Mouse (Mus musculus): ENCODE data around the gene Msi2.

Msi2 gene

GRCm38 (mm10) chr11:88337926-88338325 lies 380.4 kb downstream of the Msi2 start:
- DNase-seq = no peak

DNA sequence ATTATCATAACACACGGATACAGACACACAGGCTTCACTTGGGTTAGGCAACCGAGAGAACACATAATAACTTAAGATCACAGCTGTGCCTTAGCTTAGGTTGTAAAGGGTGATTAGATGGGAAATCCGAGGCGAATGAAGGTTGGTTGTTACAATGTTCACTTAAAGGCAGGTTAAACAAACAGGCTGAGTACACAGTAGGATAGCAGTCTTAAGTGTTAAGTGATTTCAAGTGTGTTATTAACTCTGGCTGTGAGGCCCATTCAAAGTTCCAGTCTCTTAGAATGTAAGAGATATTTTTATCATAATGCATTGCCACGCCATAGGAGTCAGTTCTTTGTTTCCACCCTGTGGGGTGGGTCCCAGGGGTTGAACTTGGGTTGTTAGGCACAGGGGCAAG lies 383.4 kb downstream of the Msi2 start:
- DNase-seq = no peak

- DNase-seq = no peak
These were observed 385.9 kb downstream of the Msi2 start for GRCm38 (mm10) chr11:88332309-88332934.

DNA sequence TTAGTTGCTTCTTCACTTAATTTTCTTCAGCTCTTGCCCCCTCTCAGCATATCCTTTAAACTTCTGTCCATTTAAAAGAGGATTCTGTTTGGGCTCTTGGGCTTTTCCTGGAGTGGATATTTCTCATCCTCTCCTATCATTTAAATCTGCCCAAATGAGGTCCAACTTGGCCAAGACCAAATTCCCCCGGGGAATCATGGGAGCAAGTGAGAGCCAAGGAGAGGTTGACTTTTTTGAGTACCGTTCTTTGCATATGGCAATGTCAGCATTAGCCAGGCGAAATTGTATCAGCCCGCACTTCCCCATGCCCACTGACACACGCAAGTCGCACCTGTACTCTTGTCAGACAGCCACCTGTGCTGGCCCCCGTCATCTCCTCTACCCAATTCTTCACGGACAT lies 386.6 kb downstream of the Msi2 start:
- DNase-seq = no peak

GRCm38 (mm10) chr11:88330799-88331198 lies 387.5 kb downstream of the Msi2 start:
- DNase-seq = no peak

DNA sequence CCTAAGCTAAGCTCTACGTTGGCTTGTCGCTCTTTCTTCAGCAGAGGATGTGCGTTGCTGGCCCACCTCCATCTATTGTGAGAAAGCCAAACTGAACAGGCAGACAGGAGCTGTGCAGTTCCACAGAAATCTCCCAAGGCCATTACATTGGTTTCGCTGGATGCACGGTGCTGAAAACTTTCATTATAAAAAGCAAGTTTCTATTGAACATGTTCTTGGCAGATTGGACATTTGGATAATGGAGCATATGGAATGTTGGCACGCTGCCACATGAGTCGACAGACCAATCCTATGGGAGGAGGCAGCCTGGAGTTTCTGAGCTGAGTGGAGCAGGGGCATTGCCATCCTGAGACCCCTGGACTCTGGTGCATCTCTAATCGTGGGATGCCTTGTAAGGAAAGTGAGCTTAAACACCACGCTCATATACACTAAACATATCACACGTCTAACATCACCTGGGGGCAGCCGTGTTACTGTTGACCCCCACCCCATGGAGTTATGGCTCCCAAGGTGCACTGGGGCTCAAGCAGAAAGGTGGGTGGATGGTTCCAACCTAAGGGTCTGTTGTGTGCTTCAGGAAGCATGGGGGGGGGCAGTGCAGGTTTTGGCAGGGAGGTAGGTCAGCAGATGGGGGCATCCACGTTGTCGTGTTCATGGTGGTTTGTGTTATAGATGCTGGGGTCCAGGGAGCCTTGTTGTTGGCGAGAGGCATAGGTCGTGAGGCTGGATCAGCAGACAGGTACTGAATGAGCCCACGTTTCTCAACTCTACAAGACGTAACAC lies 389.3 kb downstream of the Msi2 start:
- DNase-seq = no peak

DNA sequence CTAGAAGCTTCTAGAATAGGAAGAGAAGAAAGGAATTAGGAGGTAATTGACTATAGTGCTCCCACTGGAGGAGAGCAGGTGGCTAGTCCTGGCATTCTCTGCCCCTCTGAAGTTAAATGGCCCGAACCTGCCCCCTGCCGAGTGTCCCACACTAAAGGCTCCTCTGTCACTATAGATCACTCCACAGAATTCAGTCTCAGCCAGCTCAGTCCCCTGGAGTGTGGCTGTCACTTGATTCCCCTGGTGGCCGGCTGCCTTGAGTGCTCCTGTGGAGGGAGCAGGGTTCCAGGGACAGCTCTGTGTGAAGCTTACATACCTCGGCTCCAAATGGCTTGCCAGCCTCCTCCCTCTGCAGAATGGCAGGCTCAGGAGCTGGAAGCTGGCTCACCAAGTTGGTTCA lies 391.3 kb downstream of the Msi2 start:
- DNase-seq = no peak

- DNase-seq = no peak
These were observed 399.5 kb downstream of the Msi2 start for GRCm38 (mm10) chr11:88318850-88319249.

DNA sequence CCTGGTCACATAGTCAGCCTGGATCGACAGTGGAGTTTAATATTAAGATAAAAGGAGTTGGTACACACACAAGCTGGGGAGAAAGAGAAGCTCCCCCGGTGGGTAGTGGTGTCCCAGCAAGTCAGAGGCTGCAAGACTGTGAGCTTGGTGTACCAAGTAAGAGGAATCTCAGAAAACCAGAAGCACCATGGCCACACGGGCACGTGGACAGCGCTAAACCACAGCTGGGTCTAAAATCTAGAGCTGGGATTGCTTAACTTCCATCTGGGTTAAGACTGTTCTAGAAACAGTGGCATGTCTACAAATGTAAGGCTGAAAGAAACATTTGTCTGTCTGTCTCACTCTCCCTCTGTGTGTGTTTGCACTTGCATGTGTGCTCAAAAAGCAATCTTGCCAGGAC lies 402.9 kb downstream of the Msi2 start:
- DNase-seq = no peak

DNA sequence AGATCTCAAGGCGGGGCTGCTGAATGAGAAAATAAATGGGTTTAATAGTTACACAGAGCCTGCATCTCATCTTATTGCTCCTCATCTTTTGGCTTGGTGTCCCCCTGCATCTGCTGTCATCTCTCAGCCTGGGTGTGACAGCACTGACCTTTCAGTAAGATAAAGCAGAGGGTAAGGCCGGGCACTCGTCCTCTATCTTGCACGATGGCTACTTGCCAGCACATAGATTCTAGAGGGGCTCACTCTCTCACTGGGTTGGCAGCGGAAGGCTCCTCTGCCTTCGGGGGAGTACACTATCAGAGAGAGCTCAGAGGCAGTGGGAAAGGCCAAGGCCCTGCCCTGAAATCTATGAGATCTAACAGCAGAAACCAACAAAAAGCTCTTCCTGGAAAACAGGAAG lies 403.8 kb downstream of the Msi2 start:
- DNase-seq = no peak

DNA sequence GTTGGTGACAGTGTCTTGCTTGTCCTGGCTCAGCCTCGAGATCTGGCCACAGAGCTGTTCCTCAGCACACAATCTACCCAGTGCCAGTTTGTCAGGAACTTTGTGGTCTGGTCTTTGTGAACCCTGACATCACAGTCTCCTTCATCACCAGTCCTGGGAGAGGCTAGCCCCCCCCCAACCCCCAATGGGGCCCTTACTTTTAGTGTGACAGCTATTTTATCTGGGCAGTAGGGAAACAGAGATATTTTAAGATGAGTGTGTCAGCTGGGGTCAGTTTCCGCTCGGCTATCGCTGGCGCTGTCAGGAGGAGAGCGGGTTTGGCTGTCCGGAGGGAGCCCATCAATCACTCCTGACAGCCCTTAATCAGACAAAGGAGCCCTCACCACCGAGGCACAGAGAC lies 404.8 kb downstream of the Msi2 start:
- DNase-seq = no peak

DNA sequence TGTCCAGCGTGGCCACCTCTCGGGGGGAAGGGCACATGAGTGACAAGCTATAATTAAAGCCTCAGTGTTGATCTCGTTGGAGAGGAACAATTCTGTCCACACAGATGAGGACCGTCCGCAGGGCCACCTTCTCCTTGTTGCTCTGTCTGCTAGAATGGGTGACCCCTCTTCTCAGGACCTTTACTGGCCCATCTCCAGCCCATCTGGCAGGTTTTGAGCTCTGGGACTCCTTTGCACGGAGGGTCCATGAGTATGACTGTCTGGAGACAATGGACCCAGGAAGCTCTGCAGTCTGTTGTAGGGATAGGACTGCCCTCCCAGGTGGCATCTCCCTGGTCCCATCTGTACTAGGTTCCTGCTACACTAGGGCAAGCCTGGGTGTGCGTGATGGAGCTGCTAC lies 406.7 kb downstream of the Msi2 start:
- DNase-seq = no peak

DNA sequence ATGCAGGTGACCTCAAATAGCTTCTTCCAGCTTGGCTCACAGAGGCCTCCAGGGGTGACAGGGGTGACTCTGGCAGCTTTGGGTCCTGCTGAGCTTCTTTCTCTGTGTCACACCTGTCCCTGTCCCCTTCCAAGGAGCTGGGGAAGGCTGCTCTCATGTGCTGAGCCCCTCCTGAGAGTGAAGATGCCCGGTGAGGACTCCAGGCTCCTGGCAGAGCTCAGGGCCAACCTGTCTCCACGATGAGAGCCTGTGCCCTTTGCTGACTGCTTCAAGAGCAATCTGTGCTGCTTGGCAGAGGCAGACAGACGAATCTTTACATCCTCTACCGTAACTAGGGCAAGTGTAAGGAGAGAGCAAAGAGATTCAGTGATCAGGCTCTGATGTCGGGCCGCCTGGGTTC lies 407.5 kb downstream of the Msi2 start:
- no peak for DNase-seq

GRCm38 (mm10) chr11:88309059-88309700 lies 409.1 kb downstream of the Msi2 start:
- no peak for DNase-seq

- DNase-seq = peak; percentile 60
These were observed 410.4 kb downstream of the Msi2 start for GRCm38 (mm10) chr11:88307616-88308543.

GRCm38 (mm10) chr11:88305759-88306158 lies 412.6 kb downstream of the Msi2 start:
- no peak for DNase-seq

DNA sequence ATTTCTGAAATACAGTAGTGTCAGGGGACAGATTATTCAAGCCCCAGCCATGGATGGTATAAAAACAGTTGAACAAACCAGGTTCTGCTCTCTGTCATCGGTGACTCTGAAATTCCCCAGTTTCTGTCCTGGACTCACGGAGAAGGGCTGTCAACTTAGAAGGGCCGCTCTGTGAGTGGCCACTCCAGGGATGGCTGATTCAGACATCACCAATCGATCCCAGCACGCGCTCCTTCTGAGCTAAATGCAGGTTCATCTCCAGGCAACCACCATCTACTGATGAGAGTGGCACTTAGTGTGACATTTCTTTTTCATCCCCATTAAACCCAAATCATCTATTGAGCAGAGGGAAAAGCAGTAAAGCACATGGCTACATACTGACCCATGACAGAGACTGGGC lies 416.7 kb downstream of the Msi2 start:
- no peak for DNase-seq

GRCm38 (mm10) chr11:88299345-88299744 lies 419.0 kb downstream of the Msi2 start:
- DNase-seq = no peak

- peak; percentile 17 for DNase-seq
These were observed 420.8 kb downstream of the Msi2 start for GRCm38 (mm10) chr11:88297526-88297925.

DNA sequence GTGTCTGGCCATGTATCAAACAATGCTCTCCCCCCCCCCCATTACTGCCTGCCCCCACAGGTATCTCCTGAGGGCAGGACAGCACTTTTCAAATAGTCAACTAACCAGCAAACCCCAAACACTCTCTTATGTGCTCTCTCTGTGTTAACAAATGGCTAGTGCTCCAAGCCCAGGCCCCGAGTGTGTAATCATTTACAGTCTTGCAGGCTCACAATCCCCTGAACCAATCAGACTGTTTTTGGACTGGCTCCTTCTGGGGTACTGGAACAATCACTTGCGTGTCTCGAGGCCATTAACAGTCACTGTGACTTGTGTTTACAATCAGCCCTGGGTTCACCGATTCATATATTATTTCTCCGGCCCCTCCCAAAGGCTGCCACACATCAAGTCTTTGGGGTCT lies 423.0 kb downstream of the Msi2 start:
- no peak for DNase-seq

DNA sequence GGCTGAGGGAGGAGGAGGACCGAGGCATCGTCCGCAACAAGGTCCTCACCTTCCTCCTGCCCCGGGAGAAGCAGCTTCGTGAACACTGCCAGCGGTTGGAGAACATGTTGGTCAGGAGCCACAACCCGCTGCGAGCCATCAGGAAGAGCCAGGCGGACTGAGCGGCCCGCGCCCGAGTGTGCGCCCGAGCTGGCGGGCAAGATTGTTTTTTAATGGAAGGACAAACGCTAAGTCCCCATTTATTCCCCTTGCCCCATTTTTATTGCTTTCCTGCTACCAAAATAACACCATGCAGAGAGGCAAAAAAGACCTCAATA lies 424.0 kb downstream of the Msi2 start:
- no peak for DNase-seq

- peak; percentile 28 for DNase-seq
These were observed 424.5 kb downstream of the Msi2 start, which contains the start of gene Ccdc182 for GRCm38 (mm10) chr11:88293631-88294393. TSS of gene Ccdc182 (plus strand) at chr11:88294058.

All from thymus, postnatal 4 days (tissue).